Mouse (Mus musculus) left cerebral cortex, postnatal 10 days (tissue): ENCODE measurements around the gene Cenpe. TPM values are rescaled to one million over a fixed set of nuclear protein-coding genes. Genes with fewer than 3 reads are reported as not detected.
"Not testable (repeated sequence)": the region's sequence is repeated elsewhere in the genome, so short reads cannot be mapped to it uniquely, and the experiment has no call there.

Experiments
- DNase-seq, 2 experiments: peaks; one replicate each; pipeline ENCODE4 v3.0.0; 2021 to 2022; ENCODE audit warnings: low spot score in 2 of 2, mixed read lengths in 1 of 2; ENCODE audit errors: extremely low spot score in 1 of 2
- intact Hi-C: fragments of 180-260 bp; cut with DNase I; formaldehyde crosslinking; loops from one replicate; pipeline ENCODE4 v1.15.1; 2025
- total RNA-seq, 2 experiments: library from RNA; stranded (reverse); gene quantifications; 2 replicates each; pipeline ENCODE4 v1.2.3; 2021

Gene Cenpe
- 1 to 10 TPM; 2.6 to 2.9 TPM for total RNA-seq

- intact Hi-C loops, result no loop called here
- DNase-seq, result peak; percentile 83 to 94
Observed at GRCm38 (mm10) chr3:135211805-135212657, at the start of gene Cenpe. Gene Cenpe (plus strand): TSS chr3:135212537.

- DNase-seq, result no peak
- intact Hi-C loops, result no loop called here
Observed at GRCm38 (mm10) chr3:135171898-135172446, 40.4 kb upstream of the Cenpe start.

GRCm38 (mm10) chr3:135191861-135192260 lies 20.5 kb upstream of the Cenpe start:
- intact Hi-C loops, result no loop called here

GRCm38 (mm10) chr3:135198051-135198450 lies 14.3 kb upstream of the Cenpe start:
- DNase-seq, intact Hi-C loops: not testable (repeated sequence)

More at GRCm38 (mm10) chr3:135191861-135192260, 20.5 kb upstream of the Cenpe start:
- no peak for DNase-seq

- intact Hi-C loops, result loop anchor here (10.0 kb wide), 1 partner anchor 1326 kb away; no protein-coding TSS in a partner anchor
- no peak for DNase-seq
Observed at GRCm38 (mm10) chr3:135200409-135201303, 11.7 kb upstream of the Cenpe start.

- intact Hi-C loops, result loop anchor here (1.0 to 10.0 kb wide), 2 partner anchors 558 to 1332 kb away; no protein-coding TSS in a partner anchor
- peak in 1 of 2 experiments; percentile 45 for DNase-seq
Observed at GRCm38 (mm10) chr3:135206621-135207020, 5.7 kb upstream of the Cenpe start.

GRCm38 (mm10) chr3:135212658-135213350 lies 467 bp downstream of the Cenpe start:
- intact Hi-C loops, result no loop called here
- no peak for DNase-seq

- intact Hi-C loops, result no loop called here
Observed at GRCm38 (mm10) chr3:135232058-135232457, 19.7 kb downstream of the Cenpe start.

GRCm38 (mm10) chr3:135232462-135232861 lies 20.1 kb downstream of the Cenpe start:
- intact Hi-C loops, result no loop called here
- DNase-seq, result no peak

More at GRCm38 (mm10) chr3:135232058-135232457, 19.7 kb downstream of the Cenpe start:
- no peak for DNase-seq

GRCm38 (mm10) chr3:135245733-135246132 lies 33.4 kb downstream of the Cenpe start:
- no peak for DNase-seq
- intact Hi-C loops, result no loop called here

- intact Hi-C loops, result no loop called here
Observed at GRCm38 (mm10) chr3:135246828-135247227, 34.5 kb downstream of the Cenpe start.

GRCm38 (mm10) chr3:135249104-135249503 lies 36.8 kb downstream of the Cenpe start:
- DNase-seq, result no peak

More at GRCm38 (mm10) chr3:135246828-135247227, 34.5 kb downstream of the Cenpe start:
- no peak for DNase-seq

GRCm38 (mm10) chr3:135251825-135252224 lies 39.5 kb downstream of the Cenpe start:
- intact Hi-C loops, result no loop called here
- DNase-seq, result no peak

More at GRCm38 (mm10) chr3:135249104-135249503, 36.8 kb downstream of the Cenpe start:
- intact Hi-C loops, result no loop called here

GRCm38 (mm10) chr3:135254784-135255183 lies 42.4 kb downstream of the Cenpe start:
- no peak for DNase-seq
- intact Hi-C loops, result no loop called here

GRCm38 (mm10) chr3:135258919-135259318 lies 46.6 kb downstream of the Cenpe start:
- no peak for DNase-seq
- intact Hi-C loops, result no loop called here

GRCm38 (mm10) chr3:135260233-135260632 lies 47.9 kb downstream of the Cenpe start:
- DNase-seq, result no peak
- intact Hi-C loops, result no loop called here

GRCm38 (mm10) chr3:135268616-135269015 lies 56.3 kb downstream of the Cenpe start:
- DNase-seq, result no peak
- intact Hi-C loops, result no loop called here

GRCm38 (mm10) chr3:135269391-135269990 lies 57.2 kb downstream of the Cenpe start:
- intact Hi-C loops, result no loop called here
- no peak for DNase-seq
